Mouse (Mus musculus): Measurements from ENCODE around the gene Slc37a1.

GRCm38 (mm10) chr17:31326220-31326852 lies 39.7 kb downstream of the Slc37a1 start:
- TF ChIP-seq CTCF (IDR thresholded peaks at IDR 0.05; ENCODE audit: borderline replicate concordance, control insufficient read depth, extremely low read depth, insufficient read depth, low read length, poor library complexity) (no peak), POLR2A (IDR thresholded peaks at IDR 0.05; ENCODE audit: control insufficient read depth, extremely low read depth, insufficient read depth, low read length, poor library complexity) (no peak)

Measured in thymus, adult 2 months (tissue).